Mouse (Mus musculus) heart, embryonic 13.5 days (tissue): ENCODE data around the gene Fam13c. TPM values are rescaled to one million over a fixed set of nuclear protein-coding genes. Genes with fewer than 3 reads are reported as not detected.

Experiments
- ATAC-seq: fragments of 200-750 bp; cut with Nextera tagmentation; 2 replicates; pipeline ENCODE4 v1.8.0; 2017; ENCODE audit warnings: moderate TSS enrichment; ENCODE audit not compliant: insufficient number of reproducible peaks, low FRiP score, low TSS enrichment; ENCODE audit errors: extremely low read depth
- H3K27ac ChIP-seq: fragments of 300-500 bp; sonication (generic); replicated peaks from 2 replicates; pipeline ENCODE4 v1.5.1; 2015; ENCODE audit warnings: moderate library complexity, mild to moderate bottlenecking, inconsistent platforms
- H3K27me3 ChIP-seq: fragments of 300-500 bp; sonication (generic); replicated peaks from 2 replicates; pipeline ENCODE4 v1.6.1; 2015; ENCODE audit warnings: mild to moderate bottlenecking, inconsistent platforms
- H3K36me3 ChIP-seq: fragments of 300-500 bp; sonication (generic); 2 replicates; pipeline ENCODE4 v1.6.1; 2015; ENCODE audit warnings: mild to moderate bottlenecking, inconsistent platforms
- H3K4me1 ChIP-seq: fragments of 300-500 bp; sonication (generic); 2 replicates; pipeline ENCODE4 v1.6.1; 2015; ENCODE audit warnings: inconsistent platforms
- H3K4me2 ChIP-seq: fragments of 300-500 bp; sonication (generic); 2 replicates; pipeline ENCODE4 v1.6.1; 2015; ENCODE audit warnings: inconsistent platforms, mild to moderate bottlenecking, moderate library complexity
- H3K4me3 ChIP-seq: fragments of 300-500 bp; sonication (generic); 2 replicates; pipeline ENCODE4 v1.5.1; 2015; ENCODE audit warnings: moderate library complexity, mild to moderate bottlenecking, inconsistent platforms
- H3K9ac ChIP-seq: fragments of 300-500 bp; sonication (generic); 2 replicates; pipeline ENCODE4 v1.6.1; 2015; ENCODE audit warnings: inconsistent platforms, mild to moderate bottlenecking, moderate library complexity
- H3K9me3 ChIP-seq: fragments of 300-500 bp; sonication (generic); 2 replicates; pipeline ENCODE4 v1.6.1; 2016; ENCODE audit warnings: inconsistent platforms
- WGBS: fragments of 180-500 bp; shearing (Covaris S2); methylation state at CpG from one replicate; pipeline ENCODE4 v1.1.7; 2015; ENCODE audit warnings: mixed read lengths; 5-methylcytosine and 5-hydroxymethylcytosine counted together
- polyA plus RNA-seq: library from polyadenylated mRNA; unstranded; fragments of >200 nt; fragmentation: Nextera tagmentation; extraction: Ambion mirVana; gene quantifications from 2 replicates; pipeline ENCODE4 v1.2.1, GENCODE M21; 2015

The Fam13c gene
- polyA plus RNA-seq, 1 experiment from 2014 or later, result 9.5 TPM

DNA sequence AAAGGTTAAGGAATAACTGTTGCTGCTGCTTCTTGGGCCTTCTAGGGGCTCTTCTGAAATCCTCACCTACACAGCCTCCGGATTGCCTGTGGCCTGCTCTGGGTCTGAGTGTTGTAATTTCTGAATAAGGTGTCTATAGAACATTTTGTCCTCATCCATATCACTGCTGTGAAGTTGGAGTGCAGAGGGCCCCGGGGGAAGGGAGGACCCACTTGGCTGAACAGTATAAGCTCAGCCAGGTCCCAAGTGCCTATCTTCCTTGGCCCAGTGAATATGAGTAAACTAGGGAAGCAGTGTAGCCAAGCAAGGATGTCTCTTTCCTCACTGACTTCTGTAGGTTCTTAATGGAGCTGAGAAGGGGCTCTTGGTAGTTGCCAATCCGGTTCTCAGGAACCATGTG lies 112.2 kb downstream of the Fam13c start:
- ATAC-seq, result no peak
- 78% methylated on average over 3 of the region's 3 CpGs for WGBS

GRCm38 (mm10) chr10:70563636-70564035 lies 123.4 kb downstream of the Fam13c start:
- no peaks in the 10 kb centered on the region for H3K9me3 ChIP-seq
- H3K4me1 ChIP-seq, result no peaks in the 10 kb centered on the region
- H3K9ac ChIP-seq, result no peak overlapping the region
- WGBS, result 24% methylated on average over 3 of the region's 3 CpGs
- no peak for ATAC-seq
- H3K4me2 ChIP-seq, result no peak overlapping the region
- H3K36me3 ChIP-seq, result peaks cover 13% of the 10 kb centered on the region; the same call in 1 of the 2 replicates
- H3K27ac ChIP-seq, result no peak overlapping the region
- H3K27me3 ChIP-seq, result no peaks in the 10 kb centered on the region
- H3K4me3 ChIP-seq, result no peak overlapping the region

More for the DNA sequence above, 112.2 kb downstream of the Fam13c start:
- H3K4me3 ChIP-seq, result no peak overlapping the region
- H3K4me1 ChIP-seq, result no peaks in the 10 kb centered on the region
- H3K27ac ChIP-seq, result no peak overlapping the region
- H3K4me2 ChIP-seq, result no peak overlapping the region
- no peaks in the 10 kb centered on the region for H3K27me3 ChIP-seq
- no peak overlapping the region for H3K9ac ChIP-seq
- peaks cover 43% of the 10 kb centered on the region for H3K36me3 ChIP-seq
- H3K9me3 ChIP-seq, result no peaks in the 10 kb centered on the region

- 22% methylated on average over 7 of the region's 7 CpGs for WGBS
- no peaks in the 10 kb centered on the region for H3K27me3 ChIP-seq
- no peak overlapping the region for H3K9ac ChIP-seq
- no peaks in the 10 kb centered on the region for H3K9me3 ChIP-seq
- H3K4me1 ChIP-seq, result peaks cover 8% of the 10 kb centered on the region
- H3K27ac ChIP-seq, result no peak overlapping the region; the same call in 1 of the 2 replicates
- no peak overlapping the region for H3K4me2 ChIP-seq
- no peak for ATAC-seq
- H3K36me3 ChIP-seq, result no peaks in the 10 kb centered on the region
- H3K4me3 ChIP-seq, result no peak overlapping the region
These were observed 141.4 kb downstream of the Fam13c start for GRCm38 (mm10) chr10:70581556-70582211.

DNA sequence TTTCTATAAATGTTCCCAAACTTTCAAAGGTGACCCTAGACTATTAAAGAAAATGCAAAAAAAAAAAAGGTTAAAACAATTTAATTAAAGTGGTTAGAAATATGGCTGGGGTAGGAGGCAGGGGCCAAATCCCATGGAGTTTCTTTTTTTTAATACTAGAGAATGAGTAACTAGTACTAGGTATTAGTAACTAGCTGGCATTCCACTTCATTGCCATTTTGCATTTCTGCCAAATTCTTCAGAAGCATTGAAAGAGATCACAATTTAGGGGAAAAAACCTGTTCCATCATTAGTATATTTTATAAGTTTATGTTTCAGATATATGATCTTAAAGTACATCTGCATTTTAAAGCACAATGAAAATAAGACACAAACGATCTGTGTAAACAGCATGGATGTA lies 143.9 kb downstream of the Fam13c start:
- 85% methylated on average over 1 of the region's 1 CpGs for WGBS
- Histone ChIP-seq H3K27me3 (no peaks in the 10 kb centered on the region), H3K4me1 (peaks cover 8% of the 10 kb centered on the region), H3K4me3 (no peak overlapping the region), H3K9ac (no peak overlapping the region), H3K4me2 (no peak overlapping the region), H3K9me3 (no peaks in the 10 kb centered on the region), H3K27ac (no peak overlapping the region), H3K36me3 (no peaks in the 10 kb centered on the region)
- no peak for ATAC-seq

DNA sequence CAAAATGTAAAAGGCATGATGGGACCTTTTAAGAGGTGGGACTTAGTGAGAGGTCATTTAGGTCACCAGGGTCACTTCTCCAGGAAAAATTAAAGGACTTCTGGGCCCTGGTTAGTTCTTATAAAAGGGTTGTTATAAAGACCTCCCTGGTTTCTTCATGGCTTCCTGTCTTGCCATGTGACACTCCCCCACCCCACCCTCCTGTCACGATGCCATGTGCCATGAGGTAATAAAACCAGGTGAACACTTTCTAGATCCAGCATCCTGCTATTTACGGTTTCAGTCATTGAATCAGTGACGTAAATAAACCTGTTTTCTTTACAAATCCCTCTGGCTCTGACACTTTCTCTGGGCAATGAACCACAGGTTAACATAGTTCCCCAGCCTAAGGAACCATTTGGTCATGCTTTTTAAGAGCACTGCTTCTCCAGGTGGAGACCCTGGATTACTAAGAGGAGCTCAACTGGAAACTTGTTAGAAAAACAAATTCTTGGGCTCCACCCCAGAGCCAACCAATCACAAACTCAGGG lies 146.7 kb downstream of the Fam13c start:
- Histone ChIP-seq H3K27ac (no peak overlapping the region), H3K9ac (no peak overlapping the region), H3K36me3 (no peaks in the 10 kb centered on the region), H3K4me1 (peaks cover 3% of the 10 kb centered on the region; the same call in 1 of the 2 replicates), H3K4me3 (no peak overlapping the region), H3K4me2 (no peak overlapping the region), H3K27me3 (no peaks in the 10 kb centered on the region), H3K9me3 (no peaks in the 10 kb centered on the region)
- 79% methylated on average over 3 of the region's 3 CpGs for WGBS
- no peak for ATAC-seq

DNA sequence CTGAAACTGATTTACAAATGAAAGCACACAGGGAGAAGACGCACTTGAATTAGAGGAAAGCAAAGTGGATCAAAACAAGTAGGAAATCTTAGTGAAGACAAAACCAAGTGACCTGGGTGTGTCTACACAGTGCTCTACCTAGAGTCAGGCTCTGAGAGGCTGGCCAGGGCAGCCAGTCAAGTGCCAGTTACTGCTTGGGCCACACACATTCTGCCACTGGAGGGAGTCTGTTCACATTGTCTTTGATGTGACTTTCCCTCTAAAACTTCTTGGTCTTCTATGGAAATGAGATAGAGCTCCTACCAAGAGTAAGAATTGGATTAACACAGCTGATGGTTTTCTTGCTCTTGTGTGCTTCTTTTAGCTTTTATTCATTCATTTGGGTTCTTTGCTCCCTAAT lies 153.7 kb downstream of the Fam13c start:
- H3K4me1 ChIP-seq, result peaks cover 6% of the 10 kb centered on the region
- ATAC-seq, result no peak
- H3K9me3 ChIP-seq, result no peaks in the 10 kb centered on the region
- 47% methylated on average over 1 of the region's 1 CpGs for WGBS
- no peak overlapping the region for H3K27ac ChIP-seq
- no peak overlapping the region for H3K4me2 ChIP-seq
- H3K9ac ChIP-seq, result no peak overlapping the region
- H3K27me3 ChIP-seq, result peaks cover 18% of the 10 kb centered on the region
- H3K4me3 ChIP-seq, result no peak overlapping the region
- no peaks in the 10 kb centered on the region for H3K36me3 ChIP-seq

GRCm38 (mm10) chr10:70598081-70598515 lies 157.8 kb downstream of the Fam13c start:
- 22% methylated on average over 10 of the region's 10 CpGs for WGBS
- H3K27ac ChIP-seq, result no peak overlapping the region
- no peaks in the 10 kb centered on the region for H3K9me3 ChIP-seq
- H3K36me3 ChIP-seq, result no peaks in the 10 kb centered on the region
- peaks cover 55% of the 10 kb centered on the region for H3K27me3 ChIP-seq
- ATAC-seq, result no peak
- H3K4me3 ChIP-seq, result peak overlapping the region; percentile 76
- peaks cover 11% of the 10 kb centered on the region for H3K4me1 ChIP-seq
- H3K4me2 ChIP-seq, result peak overlapping the region; percentile 98
- no peak overlapping the region for H3K9ac ChIP-seq

DNA sequence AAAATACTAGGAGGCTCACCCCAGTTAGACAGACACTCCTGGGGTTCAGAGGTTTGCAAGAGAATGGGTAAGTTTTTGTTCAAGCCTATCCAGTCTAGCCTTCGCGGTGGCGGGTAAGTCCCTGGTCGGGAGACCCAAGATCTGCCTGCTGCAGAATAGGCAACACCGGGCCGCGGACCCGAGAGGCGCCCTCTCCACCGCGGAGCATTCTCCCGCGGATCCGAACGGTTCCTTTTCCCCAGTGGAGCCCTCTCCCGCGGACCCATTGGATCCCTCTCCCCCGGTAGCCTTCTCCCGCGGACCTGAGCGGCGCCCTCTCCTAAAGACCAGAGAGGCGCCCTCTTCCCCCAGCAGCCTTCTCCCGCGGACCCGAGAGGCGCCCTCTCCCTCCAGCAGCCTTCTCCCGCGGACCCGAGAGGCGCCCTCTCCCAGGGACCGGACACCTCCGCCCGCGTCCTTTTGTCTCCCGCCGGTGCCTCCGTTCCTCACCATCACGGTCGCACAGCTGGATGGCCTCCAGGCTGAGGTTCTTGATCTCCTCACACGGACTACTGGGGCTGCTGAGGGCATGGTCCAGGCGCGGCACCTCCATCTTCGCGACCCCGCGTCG lies 158.3 kb downstream of the Fam13c start:
- under 1% methylated on average over 48 of the region's 48 CpGs for WGBS
- peak overlapping the region; percentile 62; the same call in 1 of the 2 replicates for H3K9ac ChIP-seq
- H3K9me3 ChIP-seq, result no peaks in the 10 kb centered on the region
- peaks cover 11% of the 10 kb centered on the region for H3K4me1 ChIP-seq
- H3K27ac ChIP-seq, result no peak overlapping the region
- peak overlapping the region; percentile 76 for H3K4me3 ChIP-seq
- peak overlapping the region; percentile 98 for H3K4me2 ChIP-seq
- ATAC-seq, result no peak
- H3K27me3 ChIP-seq, result peaks cover 55% of the 10 kb centered on the region
- no peaks in the 10 kb centered on the region for H3K36me3 ChIP-seq

DNA sequence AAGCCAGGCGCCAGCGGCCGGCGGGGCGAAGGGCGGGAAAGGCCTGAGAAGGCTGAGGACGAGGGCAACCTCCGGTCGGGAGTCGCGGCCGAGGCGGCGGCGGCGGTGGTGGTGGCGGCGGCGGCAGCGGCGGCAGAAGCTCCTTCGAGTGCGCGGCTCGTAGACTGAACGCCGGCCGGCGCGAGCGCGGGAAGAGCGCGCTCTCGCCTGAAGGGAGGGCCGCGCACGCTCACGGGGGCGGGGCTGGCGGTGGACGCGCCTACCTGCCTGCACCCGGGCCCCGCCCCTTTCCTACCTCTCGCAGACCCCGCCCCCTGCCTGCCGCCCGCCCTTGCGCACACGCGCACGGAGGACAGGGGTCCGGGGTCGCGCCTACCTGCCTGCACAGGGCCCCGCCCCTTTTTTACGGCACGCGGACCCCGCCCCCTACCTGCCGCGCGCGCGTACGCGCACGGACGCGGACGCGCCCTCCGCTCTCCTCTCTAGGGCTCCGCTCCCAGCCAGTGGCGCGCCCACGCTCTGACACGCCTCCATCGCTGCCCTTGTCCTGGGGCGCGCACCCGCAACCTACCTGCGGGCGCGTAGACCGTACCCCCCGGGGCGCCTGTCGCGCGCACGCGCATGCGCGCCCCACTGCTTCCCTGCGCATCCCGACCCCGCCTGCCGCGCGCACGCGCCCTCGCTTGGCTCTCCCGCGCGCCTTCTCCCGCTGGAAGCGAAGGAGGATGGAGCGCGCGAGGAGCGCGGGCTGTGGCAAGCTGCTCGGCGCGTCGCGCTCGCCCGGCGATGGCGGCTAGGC lies 159.0 kb downstream of the Fam13c start:
- Histone ChIP-seq H3K27me3 (peaks cover 55% of the 10 kb centered on the region), H3K27ac (no peak overlapping the region), H3K36me3 (no peaks in the 10 kb centered on the region), H3K9ac (peak overlapping the region; percentile 62), H3K9me3 (no peaks in the 10 kb centered on the region), H3K4me3 (peak overlapping the region; percentile 76), H3K4me1 (peaks cover 11% of the 10 kb centered on the region), H3K4me2 (peak overlapping the region; percentile 98)
- WGBS, result under 1% methylated on average over 84 of the region's 124 CpGs
- ATAC-seq, result peak; percentile 42; the same call in 1 of the 2 replicates

DNA sequence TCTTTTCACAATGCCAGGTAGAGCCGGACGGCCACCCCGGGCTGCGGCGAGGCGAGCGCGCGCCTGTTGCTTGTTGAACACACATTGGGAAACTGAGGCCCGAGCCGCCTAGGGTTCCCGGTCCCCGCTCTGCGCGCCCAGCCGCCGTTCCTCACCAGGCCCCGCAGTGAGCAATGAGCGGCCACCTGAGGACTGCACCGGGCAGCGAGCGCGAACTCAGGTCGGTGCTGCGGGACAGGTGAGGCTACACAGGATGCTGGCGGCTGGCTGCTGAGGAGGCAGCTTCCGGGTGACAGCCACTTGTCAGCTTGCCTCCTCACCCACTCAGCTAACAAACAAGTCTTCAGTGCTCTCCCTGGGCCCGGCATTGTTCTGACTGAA lies 159.6 kb downstream of the Fam13c start:
- peak overlapping the region; percentile 76 for H3K4me3 ChIP-seq
- H3K4me2 ChIP-seq, result peak overlapping the region; percentile 98
- peaks cover 55% of the 10 kb centered on the region for H3K27me3 ChIP-seq
- no peak for ATAC-seq
- H3K9ac ChIP-seq, result peak overlapping the region; percentile 56
- WGBS, result under 1% methylated on average over 20 of the region's 28 CpGs
- H3K36me3 ChIP-seq, result no peaks in the 10 kb centered on the region
- H3K27ac ChIP-seq, result no peak overlapping the region
- H3K4me1 ChIP-seq, result peaks cover 11% of the 10 kb centered on the region
- no peaks in the 10 kb centered on the region for H3K9me3 ChIP-seq
